Mouse (Mus musculus): ENCODE results near the gene Gdf15. TPM values are rescaled to one million over a fixed set of nuclear protein-coding genes. Genes with fewer than 3 reads are reported as not detected.
A peak's percentile ranks its signal among the peaks of the same experiment; 100 is the strongest.

Gene Gdf15
- not detected in 2 replicates for total RNA-seq (2017)

DNA sequence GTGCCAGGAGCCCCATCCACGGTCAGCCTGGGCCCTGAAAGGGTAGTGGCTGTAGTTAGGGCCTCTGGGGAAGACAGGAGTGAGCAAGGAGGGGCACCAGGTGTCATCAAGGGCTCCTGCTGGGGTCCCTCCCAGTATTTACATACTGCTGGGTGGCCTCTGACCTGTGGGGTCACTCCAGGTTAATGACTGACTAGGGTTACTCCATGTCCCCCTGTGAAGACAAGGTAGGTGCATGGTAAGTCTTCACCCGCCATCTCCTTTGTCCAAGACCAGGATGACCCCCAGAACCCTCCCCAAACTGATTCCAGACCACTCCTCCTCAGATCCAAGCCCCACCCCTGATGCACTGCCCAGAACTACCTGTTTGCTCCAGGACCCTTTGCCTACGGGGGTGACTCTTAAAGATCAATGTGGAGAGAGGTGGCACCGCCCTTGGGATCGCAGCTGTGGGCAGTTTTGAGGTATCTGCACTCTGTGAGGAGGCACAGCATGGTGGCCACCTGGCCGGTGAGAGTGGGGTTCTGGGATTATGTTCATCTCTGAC, at the start of gene Gdf15:
Gdf15 (minus strand) TSS at position 111 of the 547 bp plus-strand sequence.
- ATAC-seq (ENCODE audit: extremely low read depth, insufficient number of reproducible peaks, low FRiP score, poor library complexity, severe bottlenecking): no peak

DNA sequence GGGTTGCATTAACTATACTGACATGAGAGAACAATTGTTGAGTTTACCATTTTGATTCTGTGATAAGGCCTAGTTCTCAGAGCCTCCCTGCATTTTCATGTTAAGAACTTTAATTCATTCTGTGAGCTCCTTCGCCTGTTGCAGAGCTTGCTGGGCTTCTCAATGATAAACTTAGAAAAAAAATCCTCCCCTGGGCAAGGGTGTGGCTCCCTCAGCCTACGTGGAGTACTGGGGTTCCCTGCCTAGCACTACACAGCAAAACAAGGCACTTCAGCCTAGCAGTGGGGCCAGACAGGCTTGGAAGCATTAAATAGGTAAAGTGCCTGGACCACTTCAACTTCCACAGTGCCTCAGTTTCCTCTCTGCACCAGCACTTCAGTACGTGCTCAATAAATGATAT, 49.2 kb upstream of the Gdf15 start:
- no peak for ATAC-seq (ENCODE audit: extremely low read depth, insufficient number of reproducible peaks, low FRiP score, poor library complexity, severe bottlenecking)

DNA sequence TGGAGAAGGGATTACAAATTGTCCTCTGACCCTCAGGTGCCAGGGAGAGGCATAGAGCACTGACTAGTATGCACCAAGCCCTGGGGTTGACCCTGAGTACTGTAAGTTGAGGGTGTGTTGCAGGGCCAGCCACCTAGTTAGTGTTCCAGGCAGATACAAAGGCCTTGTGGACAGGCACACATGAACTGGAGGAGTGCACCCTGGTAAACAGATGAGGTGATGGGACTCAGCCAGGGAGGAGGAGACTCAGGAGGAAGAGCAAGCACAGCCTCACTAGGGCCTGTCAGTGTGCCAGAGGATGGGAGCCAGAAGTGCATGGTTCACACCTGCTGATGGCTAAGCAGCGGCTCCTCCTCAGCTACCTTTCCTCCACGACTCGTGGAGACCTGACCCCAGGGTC, 47.8 kb upstream of the Gdf15 start:
- no peak for ATAC-seq (ENCODE audit: extremely low read depth, insufficient number of reproducible peaks, low FRiP score, poor library complexity, severe bottlenecking)

DNA sequence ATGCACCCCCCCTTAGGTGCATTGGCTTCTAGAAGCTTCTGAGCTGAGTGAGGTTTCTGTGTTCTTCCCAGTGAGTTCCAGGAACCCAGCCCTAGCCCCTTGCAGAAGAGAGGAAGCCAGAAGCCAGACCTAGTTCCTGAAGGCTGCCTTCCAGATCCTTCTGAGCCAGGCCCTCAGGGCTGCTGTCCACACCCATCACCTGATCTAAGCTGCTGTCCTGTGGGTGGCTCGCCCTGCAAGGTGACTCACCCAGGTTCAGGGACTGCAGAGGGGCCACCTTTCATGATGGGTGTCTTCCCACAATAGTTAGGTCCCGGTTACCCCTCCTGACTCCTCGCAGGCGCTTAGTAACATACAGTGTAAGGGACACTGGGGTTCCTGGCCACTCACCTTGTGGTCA, 47.1 kb upstream of the Gdf15 start:
- ATAC-seq (ENCODE audit: extremely low read depth, insufficient number of reproducible peaks, low FRiP score, poor library complexity, severe bottlenecking): no peak

DNA sequence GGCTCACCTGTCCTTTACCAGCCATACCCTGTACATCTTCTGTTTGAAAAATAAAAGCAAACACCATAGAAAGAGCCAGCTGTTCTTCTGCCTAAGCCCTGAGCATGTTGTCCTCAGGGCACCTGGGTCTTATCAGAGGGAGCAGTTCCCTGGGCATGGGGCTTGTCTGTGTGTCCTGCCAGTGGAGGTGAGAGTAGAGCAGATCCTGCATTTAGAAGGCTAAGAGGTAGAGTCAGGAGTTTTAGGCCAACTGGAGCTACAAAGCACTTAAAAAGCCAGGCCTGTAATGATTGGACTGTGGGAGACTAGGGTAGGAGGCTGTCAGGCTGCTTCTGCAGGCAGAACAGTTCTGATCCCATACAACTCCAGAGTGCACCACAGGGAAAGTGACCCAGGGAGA, 46.4 kb upstream of the Gdf15 start:
- no peak for ATAC-seq (ENCODE audit: extremely low read depth, insufficient number of reproducible peaks, low FRiP score, poor library complexity, severe bottlenecking)

DNA sequence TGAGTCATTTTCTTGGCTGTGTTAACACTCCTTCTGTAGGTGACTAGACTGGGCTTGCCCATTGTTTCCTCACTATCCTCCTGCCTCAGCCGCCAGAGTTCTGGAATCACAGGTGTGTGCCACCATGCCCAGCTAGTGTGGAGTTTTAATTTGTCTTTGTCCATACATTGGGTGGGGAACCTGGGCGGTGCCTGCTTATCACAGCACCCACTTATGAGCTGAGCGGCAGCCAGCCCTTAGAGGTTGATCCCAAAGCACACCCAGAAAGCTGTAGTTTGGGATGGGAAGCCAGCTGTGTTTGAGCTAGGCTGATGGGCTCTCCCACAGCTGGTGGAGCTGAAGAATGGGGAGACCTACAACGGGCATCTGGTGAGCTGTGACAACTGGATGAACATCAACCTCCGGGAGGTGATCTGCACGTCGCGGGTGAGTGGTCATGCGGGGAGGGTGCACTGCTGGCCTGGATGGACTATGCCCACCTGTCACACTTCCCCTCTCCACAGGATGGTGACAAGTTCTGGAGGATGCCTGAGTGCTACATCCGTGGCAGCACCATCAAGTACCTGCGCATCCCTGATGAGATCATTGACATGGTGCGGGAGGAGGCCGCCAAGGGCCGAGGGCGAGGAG, 45.3 kb upstream of the Gdf15 start:
- no peak for ATAC-seq (ENCODE audit: extremely low read depth, insufficient number of reproducible peaks, low FRiP score, poor library complexity, severe bottlenecking)

DNA sequence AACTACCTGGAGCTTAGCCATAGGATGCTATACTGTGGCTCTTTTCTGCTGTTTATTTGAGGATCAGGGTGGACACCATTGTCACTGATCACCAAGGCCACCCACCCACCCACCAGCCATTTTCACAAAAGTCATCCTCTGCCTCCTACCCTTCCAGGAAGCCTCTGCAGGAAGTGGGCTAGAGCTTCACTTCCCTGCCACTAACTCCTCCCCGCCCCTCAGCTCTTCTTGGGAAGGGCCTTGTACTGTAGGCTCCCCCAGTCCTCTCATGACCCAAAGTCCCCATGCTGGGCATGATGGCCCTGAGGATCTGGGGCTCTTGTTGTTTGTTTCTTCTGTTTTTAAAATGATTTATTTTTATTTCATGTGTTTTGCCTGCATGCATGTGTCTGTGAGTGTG, 43.1 kb upstream of the Gdf15 start:
- no peak for ATAC-seq (ENCODE audit: extremely low read depth, insufficient number of reproducible peaks, low FRiP score, poor library complexity, severe bottlenecking)

DNA sequence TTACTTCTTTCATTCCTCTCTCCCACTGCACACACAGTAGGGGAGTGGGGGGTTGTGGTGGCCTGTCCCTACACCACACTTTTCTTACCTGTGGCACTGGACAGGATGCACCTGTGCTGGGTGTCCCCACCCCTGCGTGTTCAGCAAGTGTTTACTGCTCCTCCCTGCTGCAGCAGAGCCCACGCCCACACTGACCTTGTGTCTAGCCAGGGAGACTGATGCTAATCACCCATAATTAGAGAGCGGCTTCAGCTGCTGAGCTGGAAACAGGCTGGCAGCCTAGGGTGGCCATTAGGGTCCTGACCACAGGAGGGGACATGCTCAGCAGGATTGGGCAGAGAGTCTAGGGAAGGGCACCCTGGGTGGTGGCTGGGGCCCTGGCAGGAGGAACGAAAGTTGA, 42.5 kb upstream of the Gdf15 start:
- no peak for ATAC-seq (ENCODE audit: extremely low read depth, insufficient number of reproducible peaks, low FRiP score, poor library complexity, severe bottlenecking)

DNA sequence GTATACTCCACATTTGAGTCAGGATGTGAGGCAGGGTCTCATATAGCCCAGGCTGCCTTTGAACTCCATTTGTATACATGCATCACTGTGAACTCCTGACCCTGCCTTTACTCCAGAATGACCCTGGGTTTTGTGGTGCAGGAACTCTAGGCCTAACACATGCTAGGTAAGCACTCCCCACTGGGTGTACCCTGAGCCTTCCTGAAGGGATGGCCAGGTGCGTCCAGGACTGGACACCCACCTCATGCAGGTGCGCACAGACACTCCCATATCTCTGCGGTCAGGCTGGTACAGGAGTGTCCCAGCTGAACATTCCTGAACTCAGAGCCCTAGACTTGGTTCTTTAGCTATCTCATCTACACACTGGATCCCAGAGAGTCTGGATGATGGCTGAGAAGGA, 41.9 kb upstream of the Gdf15 start:
- ATAC-seq (ENCODE audit: extremely low read depth, insufficient number of reproducible peaks, low FRiP score, poor library complexity, severe bottlenecking): no peak

DNA sequence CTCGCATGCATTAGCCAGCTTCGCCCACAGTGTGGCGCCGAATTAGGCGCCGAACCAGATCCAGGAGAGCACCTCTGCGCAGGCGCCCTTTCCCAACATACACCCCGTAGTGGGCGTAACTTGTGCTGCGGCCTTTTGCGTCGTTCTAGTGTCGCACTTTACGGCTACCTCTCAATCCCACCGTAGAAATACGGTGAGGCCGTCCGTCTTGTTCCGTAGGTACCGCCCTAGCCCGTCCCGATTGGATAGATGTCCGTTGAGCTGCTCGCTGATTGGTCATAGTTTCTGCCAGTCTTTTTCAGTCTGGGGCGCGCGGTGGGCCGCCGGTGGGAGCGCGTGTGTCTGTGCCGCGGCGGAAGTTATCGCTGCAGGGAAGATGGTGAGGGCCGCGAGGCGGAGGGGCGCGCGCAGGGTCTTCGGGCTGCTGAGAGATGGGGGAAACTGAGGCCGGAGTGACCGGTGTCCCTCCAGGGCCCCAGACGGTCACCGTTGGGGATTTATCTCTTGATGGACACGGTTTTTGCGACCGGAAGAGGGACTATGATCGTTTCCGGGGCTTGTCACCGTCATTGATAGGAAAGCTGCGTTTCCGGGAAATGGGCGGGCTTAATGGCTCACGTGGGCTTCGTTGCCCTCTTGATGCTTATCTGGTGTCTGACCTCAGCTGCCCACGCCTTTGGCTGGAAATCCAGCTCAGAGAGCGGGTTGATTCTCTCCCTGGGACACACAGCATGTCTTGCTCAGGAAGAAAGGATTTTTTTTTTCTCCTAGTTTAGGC, 41.0 kb upstream of the Gdf15 start, which contains the start of gene Lsm4:
Lsm4 (plus strand) TSS at position 170 of the 778 bp plus-strand sequence.
- peak; percentile 91 for ATAC-seq (ENCODE audit: extremely low read depth, insufficient number of reproducible peaks, low FRiP score, poor library complexity, severe bottlenecking)

DNA sequence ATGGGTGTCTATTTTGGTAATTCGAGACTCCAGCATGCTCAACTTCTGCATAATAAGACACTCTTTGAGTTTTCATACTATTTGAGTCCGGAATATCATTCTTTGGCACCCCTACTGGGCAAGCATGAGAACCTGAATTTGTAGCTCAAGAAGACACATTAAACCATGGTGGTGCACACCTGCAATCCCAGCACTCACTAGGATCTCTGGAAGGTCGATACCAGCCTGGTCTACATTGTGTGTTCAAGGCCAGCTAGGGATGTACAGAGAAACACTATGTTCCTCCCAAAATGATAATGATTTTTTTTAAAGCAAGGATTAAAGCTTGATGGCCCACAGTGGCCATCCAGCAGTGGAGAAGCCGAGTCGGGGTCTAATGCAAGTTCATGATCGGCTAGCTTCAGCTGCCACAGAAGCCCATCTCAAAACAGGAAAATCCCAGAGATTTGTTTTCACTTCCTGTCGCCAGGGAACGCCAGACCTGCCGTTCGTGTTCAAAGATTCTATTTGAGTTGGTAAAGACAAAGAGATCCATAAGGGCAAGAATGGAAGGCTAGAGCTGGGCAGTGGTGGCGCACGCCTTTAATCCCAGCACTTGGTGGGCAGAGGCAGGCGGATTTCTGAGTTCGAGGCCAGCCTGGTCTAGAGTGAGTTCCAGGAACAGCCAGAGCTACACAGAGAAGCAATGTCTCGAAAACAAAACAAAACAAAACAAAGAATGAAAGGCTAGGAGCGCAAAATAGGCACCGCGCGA, 40.2 kb upstream of the Gdf15 start:
- ATAC-seq (ENCODE audit: extremely low read depth, insufficient number of reproducible peaks, low FRiP score, poor library complexity, severe bottlenecking): no peak

DNA sequence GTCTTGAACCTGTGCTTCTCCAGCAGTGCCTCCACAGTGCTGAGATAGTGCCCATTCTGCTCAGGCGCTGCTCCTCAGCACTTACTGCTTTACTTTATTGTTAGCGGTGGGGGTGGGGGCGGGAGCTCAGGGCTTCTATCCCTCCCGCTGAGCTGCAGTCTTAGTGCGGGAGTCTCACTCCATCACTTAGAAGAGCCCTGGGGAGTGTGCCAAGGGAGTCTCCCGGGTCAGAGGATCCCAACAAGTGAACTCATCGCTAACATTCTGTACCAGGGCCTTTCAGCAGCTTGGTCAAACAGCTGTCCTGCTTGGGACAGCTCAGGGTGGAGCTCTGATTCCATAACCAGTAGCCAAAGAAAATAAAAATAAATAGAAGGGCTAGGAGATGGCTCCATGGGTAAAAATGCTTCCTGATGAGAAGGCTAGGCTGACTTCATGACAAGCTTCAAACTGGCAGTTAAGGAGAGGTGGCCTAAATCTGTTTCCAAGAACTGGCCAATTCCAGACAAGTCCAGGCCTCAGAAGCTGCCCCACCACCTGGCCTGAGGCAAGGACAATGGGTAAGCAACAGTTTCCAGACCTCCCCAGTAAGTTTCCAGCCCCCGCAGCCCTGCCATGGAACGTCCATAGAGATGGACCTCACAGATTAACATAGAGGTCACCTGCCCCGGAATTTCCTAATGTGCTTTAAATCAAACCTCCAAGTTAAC, 39.5 kb upstream of the Gdf15 start:
- ATAC-seq (ENCODE audit: extremely low read depth, insufficient number of reproducible peaks, low FRiP score, poor library complexity, severe bottlenecking): no peak

DNA sequence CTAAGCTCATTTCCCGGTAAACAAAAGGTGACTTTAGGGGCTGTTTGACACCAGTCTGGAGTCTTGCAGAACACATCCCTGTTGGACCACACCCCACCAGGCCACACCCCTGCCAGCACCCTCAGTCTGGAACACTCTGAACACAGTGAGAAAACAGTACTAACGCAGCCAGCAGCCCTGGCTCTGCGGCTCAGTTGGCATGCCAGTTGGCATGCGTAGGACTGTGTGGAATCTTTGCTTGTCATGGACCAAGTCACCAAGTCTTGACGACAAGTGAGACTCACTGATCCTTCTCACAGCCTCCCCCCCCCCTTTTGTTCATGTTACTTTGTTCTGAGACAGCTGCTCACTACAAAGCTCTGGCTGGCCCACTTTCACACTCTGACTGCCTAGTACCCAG, 34.8 kb upstream of the Gdf15 start:
- no peak for ATAC-seq (ENCODE audit: extremely low read depth, insufficient number of reproducible peaks, low FRiP score, poor library complexity, severe bottlenecking)

DNA sequence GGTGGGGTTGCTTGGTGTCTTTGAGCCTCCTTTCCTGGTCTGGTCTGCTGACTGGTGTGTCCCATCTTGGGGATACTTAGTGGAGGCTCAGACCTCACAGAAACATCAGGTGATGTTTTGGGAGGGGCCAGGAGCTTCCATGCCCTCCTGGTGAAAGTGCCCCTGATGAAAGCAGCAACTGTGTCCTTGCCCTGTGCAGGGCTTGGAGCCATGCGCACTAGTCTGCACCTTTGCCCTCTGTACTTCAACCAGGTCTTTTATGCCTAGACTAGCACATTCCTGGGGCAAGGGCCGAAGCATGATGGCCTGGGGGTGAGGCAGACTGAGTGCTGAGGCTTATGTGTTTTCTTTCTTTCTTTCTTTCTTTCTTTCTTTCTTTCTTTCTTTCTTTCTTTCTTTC, 33.3 kb upstream of the Gdf15 start:
- no peak for ATAC-seq (ENCODE audit: extremely low read depth, insufficient number of reproducible peaks, low FRiP score, poor library complexity, severe bottlenecking)

DNA sequence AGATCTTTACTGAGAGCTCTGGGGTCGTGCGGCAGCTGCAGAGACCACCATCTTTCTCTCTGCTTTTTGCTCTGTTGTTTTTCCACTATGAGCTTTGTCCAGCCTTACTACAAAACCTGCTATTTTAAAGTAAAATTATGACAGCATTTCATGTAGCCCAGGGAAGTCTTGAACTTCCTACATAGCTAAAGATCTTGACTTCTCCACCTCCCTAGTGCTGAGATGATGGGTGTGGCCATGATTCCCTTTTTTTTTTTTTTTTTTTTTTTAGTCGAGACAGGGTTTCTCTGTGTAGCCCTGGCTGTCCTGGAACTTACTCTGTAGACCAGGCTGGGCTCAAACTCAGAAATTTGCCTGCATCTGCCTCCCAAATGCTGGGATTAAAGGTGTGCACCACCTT, 32.4 kb upstream of the Gdf15 start:
- no peak for ATAC-seq (ENCODE audit: extremely low read depth, insufficient number of reproducible peaks, low FRiP score, poor library complexity, severe bottlenecking)

DNA sequence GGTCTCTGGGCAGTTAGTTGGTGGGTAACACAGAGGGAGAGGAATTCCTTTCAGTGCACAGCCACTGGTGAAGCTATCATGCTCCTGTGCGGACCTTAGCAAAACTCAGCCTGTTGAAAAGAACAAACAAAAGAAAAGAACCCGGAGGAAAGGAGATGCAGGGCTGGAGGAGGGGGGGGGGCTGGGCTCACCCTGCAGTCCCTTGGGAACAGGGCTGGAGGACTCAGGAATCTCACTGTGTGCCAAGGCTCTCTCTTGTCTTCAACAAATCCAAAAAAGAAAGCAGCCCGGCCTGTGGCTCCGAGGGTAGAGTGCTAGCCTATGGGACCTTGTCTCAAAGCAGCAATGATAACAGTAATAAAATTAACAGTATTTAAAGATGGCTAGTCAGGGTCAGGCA, 31.4 kb upstream of the Gdf15 start:
- no peak for ATAC-seq (ENCODE audit: extremely low read depth, insufficient number of reproducible peaks, low FRiP score, poor library complexity, severe bottlenecking)

DNA sequence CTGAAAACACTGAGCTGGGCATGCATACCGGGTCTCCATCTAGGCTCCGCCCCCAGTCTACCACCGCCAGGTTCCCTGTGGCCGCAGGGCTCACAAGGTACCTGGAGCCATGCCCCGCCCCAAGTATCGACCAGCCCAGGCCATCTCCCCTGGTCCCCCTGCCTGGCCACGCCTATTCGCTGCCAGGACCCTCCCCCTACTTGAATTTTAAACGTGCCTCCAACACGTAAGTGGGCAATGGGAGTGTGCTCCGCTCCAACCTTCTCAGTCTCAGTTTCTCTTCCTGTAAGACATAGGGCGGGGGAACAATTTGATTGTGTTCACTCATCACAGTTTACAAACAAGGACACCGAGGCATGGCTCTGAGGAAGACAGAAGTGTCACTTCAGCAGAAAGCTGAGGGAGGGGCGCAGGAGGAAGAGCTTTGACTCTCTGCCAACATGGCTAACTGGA, 28.0 kb upstream of the Gdf15 start, which contains the start of gene Pgpep1:
Pgpep1 (minus strand) TSS at position 116 of the 453 bp plus-strand sequence.
- ATAC-seq (ENCODE audit: extremely low read depth, insufficient number of reproducible peaks, low FRiP score, poor library complexity, severe bottlenecking): no peak

DNA sequence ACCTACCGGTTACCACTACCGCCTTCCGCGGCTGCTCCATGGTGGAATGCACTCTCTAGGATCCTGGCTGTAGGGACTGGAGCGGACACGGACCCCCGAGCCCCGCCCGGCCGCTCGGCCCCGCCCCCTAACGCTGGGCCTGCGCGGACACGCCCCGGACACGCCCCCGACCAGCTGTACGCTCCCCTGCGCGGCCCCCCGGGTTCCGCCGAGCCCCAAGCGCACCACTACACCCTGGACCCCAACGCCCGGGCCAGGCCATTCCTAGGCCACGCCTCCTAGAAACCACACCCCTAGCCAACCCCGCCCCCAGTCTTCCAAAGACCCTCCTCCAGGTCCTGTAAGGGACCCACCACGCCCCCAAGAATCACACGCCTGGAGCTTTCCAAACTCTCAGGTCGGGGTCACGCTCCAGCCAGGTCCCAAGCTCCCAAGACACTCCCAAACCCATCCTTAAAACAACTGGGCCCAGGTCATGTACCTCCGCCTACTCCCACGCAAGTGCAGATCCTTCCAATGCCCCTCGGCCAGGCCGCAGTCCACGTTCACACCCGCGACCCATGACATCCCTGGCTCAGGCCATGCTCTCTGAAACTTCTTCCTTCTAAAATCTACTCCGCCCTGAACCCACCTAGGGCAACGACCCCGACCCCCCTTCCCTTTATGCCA, 27.5 kb upstream of the Gdf15 start:
- ATAC-seq (ENCODE audit: extremely low read depth, insufficient number of reproducible peaks, low FRiP score, poor library complexity, severe bottlenecking): peak; percentile 29

All from neutrophil, adult 5-6 weeks (primary cell).